In the genomic region with DNA sequence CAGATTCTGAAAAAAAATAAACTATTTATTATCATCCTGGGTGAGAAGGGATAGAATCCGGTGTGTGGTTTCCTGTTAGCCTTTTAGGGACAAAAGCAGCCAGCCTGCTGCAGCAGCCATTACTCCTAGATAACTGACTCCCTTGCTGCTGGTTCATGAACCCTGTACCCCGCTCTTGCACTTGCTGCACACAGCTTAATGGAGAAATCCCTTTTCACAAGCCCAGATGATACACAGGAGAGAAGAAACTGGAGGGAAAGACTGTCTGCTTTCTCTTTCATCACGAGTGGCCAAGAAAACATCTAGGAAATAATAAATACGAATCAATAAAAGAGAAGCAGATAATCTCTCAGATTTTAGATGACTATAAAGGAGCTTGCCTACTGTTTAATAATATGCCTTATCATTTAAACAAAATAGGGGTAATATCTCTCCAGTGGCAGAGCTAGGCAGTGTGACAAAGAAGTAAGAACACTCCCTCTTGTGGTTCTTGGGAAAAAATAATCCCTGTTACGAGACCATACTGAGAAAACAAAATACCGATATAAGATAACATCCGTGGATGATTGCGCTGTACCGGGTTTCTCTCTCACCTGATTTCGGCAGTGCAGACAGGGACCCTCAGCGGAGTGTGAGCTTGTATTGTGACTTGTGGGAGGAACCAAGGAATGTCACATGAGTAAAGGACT, we compare ENCODE assay signal across 8 mouse cellular contexts.
A peak's percentile ranks its signal among the peaks of the same experiment; 100 is the strongest.
DNase-seq lines count a peak whose midpoint lies in the region; ATAC-seq and TF ChIP-seq lines count a peak whose summit lies in the region.

No protein-coding gene starts in this region.

- H3K4me2 ChIP-seq in midbrain, embryonic 13.5 days (replicated peaks), result no peak overlapping the region
- no peak overlapping the region for H3K4me2 ChIP-seq in midbrain, embryonic 11.5 days
- H3K4me2 ChIP-seq in hindbrain, embryonic 15.5 days, result peak overlapping the region; percentile 40

- TF ChIP-seq POLR2A in heart, adult 2 months (IDR thresholded peaks at IDR 0.05; ENCODE audit: insufficient read depth, low read depth, low read length), result no peak

- H3K4me1 ChIP-seq in heart, adult 2 months (ENCODE audit: control insufficient read depth, insufficient read depth, low read length), result peaks cover 1% of the 10 kb centered on the region; the same call in 1 of the 2 replicates
- H3K4me1 ChIP-seq in midbrain, embryonic 13.5 days (replicated peaks), result no peaks in the 10 kb centered on the region
- no peaks in the 10 kb centered on the region for H3K4me1 ChIP-seq in midbrain, embryonic 11.5 days (ENCODE audit: control insufficient read depth, insufficient read depth, low read length)
- 0 out of 2 replicates have a peak, but pooled peaks cover 6% of the 10 kb centered on the region for H3K4me1 ChIP-seq in hindbrain, embryonic 15.5 days (replicated peaks)

- WGBS in heart, adult 2 months, result 23% methylated on average over 11 of the region's 11 CpGs
- 77% methylated on average over 11 of the region's 11 CpGs for WGBS in midbrain, embryonic 13.5 days
- WGBS in midbrain, embryonic 11.5 days, result 83% methylated on average over 11 of the region's 11 CpGs
- 66% methylated on average over 11 of the region's 11 CpGs for WGBS in hindbrain, embryonic 15.5 days

- H3K9me3 ChIP-seq in midbrain, embryonic 13.5 days, result no peaks in the 10 kb centered on the region
- H3K9me3 ChIP-seq in midbrain, embryonic 11.5 days (ENCODE audit: control insufficient read depth, low read length), result no peaks in the 10 kb centered on the region
- no peaks in the 10 kb centered on the region for H3K9me3 ChIP-seq in hindbrain, embryonic 15.5 days

- no peak overlapping the region for H3K27ac ChIP-seq in heart, adult 2 months
- H3K27ac ChIP-seq in midbrain, embryonic 13.5 days, result no peak overlapping the region
- H3K27ac ChIP-seq in midbrain, embryonic 11.5 days (ENCODE audit: low read depth, low read length), result no peak overlapping the region
- no peak overlapping the region for H3K27ac ChIP-seq in hindbrain, embryonic 15.5 days (replicated peaks)

- ATAC-seq in midbrain, embryonic 13.5 days, result peak; percentile 63; the same call in 1 of the 2 replicates
- ATAC-seq in midbrain, embryonic 11.5 days (ENCODE audit: low FRiP score), result no peak
- ATAC-seq in hindbrain, embryonic 15.5 days (ENCODE audit: low FRiP score, low read depth), result peak; percentile 54

- TF ChIP-seq CTCF in heart, adult 2 months (IDR thresholded peaks at IDR 0.05), result peak; percentile 59

- peak overlapping the region; percentile 39 for H3K4me3 ChIP-seq in heart, adult 2 months
- no peak overlapping the region for H3K4me3 ChIP-seq in midbrain, embryonic 13.5 days (replicated peaks)
- H3K4me3 ChIP-seq in midbrain, embryonic 11.5 days (ENCODE audit: low read depth, low read length), result no peak overlapping the region
- peak overlapping the region; percentile 24 for H3K4me3 ChIP-seq in hindbrain, embryonic 15.5 days

- no peak for DNase-seq in heart, adult 2 months
- DNase-seq in heart, postnatal 4 days, result no peak
- DNase-seq in midbrain, embryonic 11.5 days (ENCODE audit: low spot score, missing footprints), result no peak
- peak; percentile 5 for DNase-seq in splenic B cell, adult 2 months (ENCODE audit: low read depth, low spot score)
- DNase-seq in cerebellum, postnatal 14 days, result no peak
- no peak for DNase-seq in adrenal gland, postnatal 10 days

- intact Hi-C loops in heart, adult 2 months (cut with DNase I), result no loop called here

- no peaks in the 10 kb centered on the region for H3K79me2 ChIP-seq in heart, adult 2 months (replicated peaks; ENCODE audit: control insufficient read depth, insufficient read depth, low read length)

- H3K36me3 ChIP-seq in heart, adult 2 months (ENCODE audit: control insufficient read depth, insufficient read depth, low read length), result no peaks in the 10 kb centered on the region
- H3K36me3 ChIP-seq in midbrain, embryonic 13.5 days, result no peaks in the 10 kb centered on the region
- no peaks in the 10 kb centered on the region for H3K36me3 ChIP-seq in midbrain, embryonic 11.5 days (ENCODE audit: control insufficient read depth, insufficient read depth, low read length)
- no peaks in the 10 kb centered on the region for H3K36me3 ChIP-seq in hindbrain, embryonic 15.5 days
- no peaks in the 10 kb centered on the region for H3K36me3 ChIP-seq in splenic B cell, adult 2 months (ENCODE audit: control insufficient read depth, insufficient read depth, low read length, poor library complexity, severe bottlenecking)

- no peak overlapping the region for H3K9ac ChIP-seq in heart, adult 2 months (ENCODE audit: low read depth, low read length)
- H3K9ac ChIP-seq in midbrain, embryonic 13.5 days (replicated peaks), result no peak overlapping the region
- no peak overlapping the region for H3K9ac ChIP-seq in midbrain, embryonic 11.5 days (ENCODE audit: low read length)
- no peak overlapping the region for H3K9ac ChIP-seq in hindbrain, embryonic 15.5 days

- H3K27me3 ChIP-seq in heart, adult 2 months (ENCODE audit: control insufficient read depth, insufficient read depth, low read length), result no peaks in the 10 kb centered on the region
- no peaks in the 10 kb centered on the region for H3K27me3 ChIP-seq in midbrain, embryonic 13.5 days
- H3K27me3 ChIP-seq in midbrain, embryonic 11.5 days (ENCODE audit: control insufficient read depth, insufficient read depth, low read length), result no peaks in the 10 kb centered on the region
- no peaks in the 10 kb centered on the region for H3K27me3 ChIP-seq in hindbrain, embryonic 15.5 days
- H3K27me3 ChIP-seq in splenic B cell, adult 2 months (ENCODE audit: control insufficient read depth, insufficient read depth, low read length, poor library complexity, severe bottlenecking), result no peaks in the 10 kb centered on the region

- no peak for TF ChIP-seq EP300 in heart, adult 2 months (IDR thresholded peaks at IDR 0.05; ENCODE audit: insufficient read depth, low read depth, low read length)

Comparison
In these comparisons a context has a peak if more than half of its experiments do, and no peak if none do; other contexts are left out.
1. H3K4me3 ChIP-seq: peak in heart, adult 2 months (single experiment) and hindbrain, embryonic 15.5 days (single experiment); none in midbrain, embryonic 13.5 days (single experiment) and midbrain, embryonic 11.5 days (single experiment).